Mouse (Mus musculus) testis, adult 2 months (tissue): Measurements from ENCODE around the gene Gbp7.

Experiments used
- CTCF ChIP-seq: fragments of 200-500 bp; IDR thresholded peaks from 2 replicates; pipeline ENCODE4 v1.5.1; 2012; ENCODE audit warnings: low read depth, mild to moderate bottlenecking, inconsistent platforms, low read length, moderate library complexity; ENCODE audit not compliant: control insufficient read depth, insufficient read depth, insufficient replicate concordance
- POLR2A ChIP-seq: fragments of 200-500 bp; IDR thresholded peaks from 2 replicates; pipeline ENCODE4 v1.6.1; 2012; ENCODE audit warnings: low read depth, mild to moderate bottlenecking, inconsistent platforms, low read length, moderate library complexity; ENCODE audit not compliant: control insufficient read depth

DNA sequence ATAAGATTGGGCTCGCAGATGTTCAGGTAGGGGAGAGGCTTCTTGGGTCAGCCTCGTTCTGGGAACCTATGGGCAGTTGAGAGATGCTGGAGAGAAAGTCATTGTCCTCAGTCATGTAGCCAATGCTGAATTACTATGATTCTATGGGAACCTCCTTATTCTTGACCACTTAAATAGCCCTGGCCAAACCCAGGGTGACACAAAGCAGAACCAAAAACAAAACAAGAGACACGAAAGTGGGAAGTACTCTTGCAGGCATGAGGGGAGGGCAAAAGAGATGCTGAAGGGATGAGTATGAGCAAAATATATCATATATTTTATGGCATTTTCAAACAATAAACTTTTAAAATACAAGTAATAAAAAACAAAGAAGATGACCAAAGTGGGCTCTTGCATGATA lies 47.0 kb downstream of the Gbp7 start:
- no peak for TF ChIP-seq POLR2A
- TF ChIP-seq CTCF = no peak
